8 mouse cellular contexts compared by ENCODE assay signal in the genomic region with DNA sequence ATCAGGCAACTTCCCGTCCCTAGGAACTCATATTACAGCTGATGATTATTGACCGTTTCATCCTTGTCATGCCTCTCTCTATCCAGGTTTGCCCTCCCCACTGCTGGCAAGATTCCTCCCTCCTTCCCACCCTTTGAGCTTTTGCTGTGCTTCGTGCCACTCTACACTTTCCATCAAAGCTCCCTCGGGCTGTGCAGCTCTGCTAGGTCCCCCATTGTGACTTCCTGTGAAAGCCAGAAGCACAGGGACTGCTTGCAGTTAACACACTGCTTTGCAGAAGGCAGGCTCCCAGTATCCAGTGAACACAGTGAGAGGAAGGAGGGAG.
DNase-seq lines count a peak whose midpoint lies in the region; ATAC-seq lines count a peak whose summit lies in the region.
"Had no signal": no experiment of that assay in that cellular context is flagged by ENCODE, and none has a peak within 500 bp of the region (broad histone marks: within the 10 kb centered on the region; RNA-seq: fewer than 3 reads in every experiment).

No protein-coding gene starts in this region.

- H3K27me3 ChIP-seq in heart, embryonic 11.5 days (ENCODE audit: control insufficient read depth, insufficient read depth, low read length): no peaks in the 10 kb centered on the region
- H3K27me3 ChIP-seq in lung, embryonic 15.5 days: no peaks in the 10 kb centered on the region
- no peaks in the 10 kb centered on the region for H3K27me3 ChIP-seq in intestine, embryonic 15.5 days (replicated peaks)
- no peaks in the 10 kb centered on the region for H3K27me3 ChIP-seq in stomach, embryonic 16.5 days (ENCODE audit: control insufficient read depth, insufficient read depth, low read length)

- H3K4me3 ChIP-seq in heart, embryonic 11.5 days (ENCODE audit: low read depth, low read length): no peak overlapping the region
- H3K4me3 ChIP-seq in lung, embryonic 15.5 days: no peak overlapping the region
- no peak overlapping the region for H3K4me3 ChIP-seq in intestine, embryonic 15.5 days (replicated peaks)
- H3K4me3 ChIP-seq in stomach, embryonic 16.5 days (replicated peaks; ENCODE audit: low read length): no peak overlapping the region

- no peaks in the 10 kb centered on the region for H3K9me3 ChIP-seq in heart, embryonic 11.5 days (replicated peaks; ENCODE audit: control insufficient read depth, low read length)
- H3K9me3 ChIP-seq in lung, embryonic 15.5 days: no peaks in the 10 kb centered on the region
- H3K9me3 ChIP-seq in intestine, embryonic 15.5 days: no peaks in the 10 kb centered on the region
- no peaks in the 10 kb centered on the region for H3K9me3 ChIP-seq in stomach, embryonic 16.5 days (replicated peaks; ENCODE audit: control insufficient read depth, low read length)

- H3K36me3 ChIP-seq in heart, embryonic 11.5 days (ENCODE audit: control insufficient read depth, insufficient read depth, low read length): no peaks in the 10 kb centered on the region
- no peaks in the 10 kb centered on the region for H3K36me3 ChIP-seq in lung, embryonic 15.5 days
- no peaks in the 10 kb centered on the region for H3K36me3 ChIP-seq in intestine, embryonic 15.5 days
- H3K36me3 ChIP-seq in stomach, embryonic 16.5 days (ENCODE audit: control insufficient read depth, insufficient read depth, low read length): no peaks in the 10 kb centered on the region

- peaks cover 25% of the 10 kb centered on the region for H3K4me1 ChIP-seq in heart, embryonic 11.5 days (ENCODE audit: control insufficient read depth, insufficient read depth, low read length)
- H3K4me1 ChIP-seq in lung, embryonic 15.5 days: peaks cover 28% of the 10 kb centered on the region
- H3K4me1 ChIP-seq in intestine, embryonic 15.5 days (replicated peaks): peaks cover 11% of the 10 kb centered on the region
- H3K4me1 ChIP-seq in stomach, embryonic 16.5 days (ENCODE audit: control insufficient read depth, insufficient read depth, low read length): peaks cover 15% of the 10 kb centered on the region; the same call in 1 of the 2 replicates

- no peak overlapping the region for H3K4me2 ChIP-seq in heart, embryonic 11.5 days
- H3K4me2 ChIP-seq in lung, embryonic 15.5 days: peak overlapping the region; percentile 32; the same call in 1 of the 2 replicates
- 0 out of 2 replicates have a peak overlapping the region, but pooled peaks have one; percentile 34 for H3K4me2 ChIP-seq in intestine, embryonic 15.5 days (replicated peaks)
- H3K4me2 ChIP-seq in stomach, embryonic 16.5 days (ENCODE audit: low read depth, low read length): 0 out of 2 replicates have a peak overlapping the region, but pooled peaks have one; percentile 16

- intact Hi-C loops in heart, postnatal 14 days (cut with DNase I): no loop called here

- WGBS in heart, embryonic 11.5 days (ENCODE audit: insufficient replicate concordance): 41% methylated on average over 4 of the region's 4 CpGs
- WGBS in lung, embryonic 15.5 days: 37% methylated on average over 4 of the region's 4 CpGs
- WGBS in intestine, embryonic 15.5 days: 35% methylated on average over 4 of the region's 4 CpGs
- WGBS in stomach, embryonic 16.5 days: 37% methylated on average over 4 of the region's 4 CpGs

- no peak for DNase-seq in heart, postnatal 14 days
- no peak for DNase-seq in lung, postnatal 36 days
- DNase-seq: right cerebral cortex, postnatal 4 days had no signal

- no peak; the same call in 1 of the 2 replicates for ATAC-seq in heart, embryonic 11.5 days (replicated peaks; ENCODE audit: insufficient number of reproducible peaks, low FRiP score, low TSS enrichment)
- no peak for ATAC-seq in lung, embryonic 15.5 days (ENCODE audit: borderline replicate concordance, extremely low read depth, low FRiP score, low TSS enrichment)
- no peak for ATAC-seq in intestine, embryonic 15.5 days
- no peak for ATAC-seq in stomach, embryonic 16.5 days (ENCODE audit: insufficient read depth, low FRiP score)
- no peak for ATAC-seq in cerebellum, adult (ENCODE audit: insufficient number of reproducible peaks, low FRiP score, low TSS enrichment)

- H3K27ac ChIP-seq in heart, embryonic 11.5 days (ENCODE audit: low read depth, low read length): peak overlapping the region; percentile 62
- peak overlapping the region; percentile 89 for H3K27ac ChIP-seq in lung, embryonic 15.5 days
- peak overlapping the region; percentile 73 for H3K27ac ChIP-seq in intestine, embryonic 15.5 days
- H3K27ac ChIP-seq in stomach, embryonic 16.5 days (ENCODE audit: low read length): peak overlapping the region; percentile 93

- H3K9ac ChIP-seq in heart, embryonic 11.5 days (ENCODE audit: low read depth, low read length): no peak overlapping the region
- no peak overlapping the region for H3K9ac ChIP-seq in lung, embryonic 15.5 days
- no peak overlapping the region for H3K9ac ChIP-seq in intestine, embryonic 15.5 days
- H3K9ac ChIP-seq in stomach, embryonic 16.5 days (ENCODE audit: low read length): peak overlapping the region; percentile 20; the same call in 1 of the 2 replicates
